Mouse (Mus musculus) right cerebral cortex, adult 2 months (tissue): ENCODE data around the gene Adcyap1.

Experiments
- DNase-seq, 2 experiments: peaks; one replicate each; pipeline ENCODE4 v3.0.0; 2021 to 2022; ENCODE audit warnings: low spot score in 2 of 2

Adcyap1 gene

GRCm38 (mm10) chr17:93198717-93199116 lies at the start of gene Adcyap1:
Gene Adcyap1 (plus strand): TSS chr17:93199017.
- no peak for DNase-seq

- DNase-seq, result peak; percentile 64 to 65
Measured at GRCm38 (mm10) chr17:93158280-93158851, 40.5 kb upstream of the Adcyap1 start.

- DNase-seq, result no peak
Measured at GRCm38 (mm10) chr17:93169572-93169971, 29.2 kb upstream of the Adcyap1 start.

GRCm38 (mm10) chr17:93196846-93197245 lies 2.0 kb upstream of the Adcyap1 start:
- DNase-seq, result peak; percentile 46 to 61

- DNase-seq, result no peak
Measured at GRCm38 (mm10) chr17:93198213-93198612, 604 bp upstream of the Adcyap1 start.

- DNase-seq, result peak; percentile 21 to 37
Measured at GRCm38 (mm10) chr17:93199218-93199617, 401 bp downstream of the Adcyap1 start.

GRCm38 (mm10) chr17:93199747-93200146 lies 930 bp downstream of the Adcyap1 start:
- peak in 1 of 2 experiments; percentile 18 for DNase-seq

GRCm38 (mm10) chr17:93200386-93201264 lies 1.8 kb downstream of the Adcyap1 start:
- peak in 1 of 2 experiments; percentile 32 for DNase-seq

GRCm38 (mm10) chr17:93201265-93201925 lies 2.6 kb downstream of the Adcyap1 start:
- peak; percentile 31 to 44 for DNase-seq

- peak; percentile 31 to 38 for DNase-seq
Measured at GRCm38 (mm10) chr17:93202165-93203075, 3.6 kb downstream of the Adcyap1 start.

GRCm38 (mm10) chr17:93203076-93204031 lies 4.5 kb downstream of the Adcyap1 start:
- DNase-seq, result peak; percentile 24 to 28

GRCm38 (mm10) chr17:93217785-93218184 lies 19.0 kb downstream of the Adcyap1 start:
- no peak for DNase-seq

- DNase-seq, result no peak
Measured at GRCm38 (mm10) chr17:93218640-93219039, 19.8 kb downstream of the Adcyap1 start.

GRCm38 (mm10) chr17:93237355-93237754 lies 38.5 kb downstream of the Adcyap1 start:
- DNase-seq, result no peak
